In genomic region chr16:76292656-76293055, GRCm38 (mm10) we compare ENCODE assay signal across 22 mouse cellular contexts.
A peak's percentile ranks its signal among the peaks of the same experiment; 100 is the strongest.
DNase-seq lines count a peak whose midpoint lies in the region; ATAC-seq and TF ChIP-seq lines count a peak whose summit lies in the region.
"Had no signal": no experiment of that assay in that cellular context is flagged by ENCODE, and none has a peak within 500 bp of the region (broad histone marks: within the 10 kb centered on the region; RNA-seq: fewer than 3 reads in every experiment).

No protein-coding gene starts in this region.

- no peak overlapping the region for H3K27ac ChIP-seq in embryonic facial prominence, embryonic 14.5 days (replicated peaks; ENCODE audit: low read depth, low read length)
- H3K27ac ChIP-seq in embryonic facial prominence, embryonic 10.5 days (replicated peaks) = no peak overlapping the region
- no peak overlapping the region for H3K27ac ChIP-seq in limb, embryonic 14.5 days (replicated peaks; ENCODE audit: low read depth, low read length)
- no peak overlapping the region for H3K27ac ChIP-seq in limb, embryonic 10.5 days
- H3K27ac ChIP-seq in stomach, embryonic 15.5 days = 0 out of 2 replicates have a peak overlapping the region, but pooled peaks have one; percentile 3
- no peak overlapping the region for H3K27ac ChIP-seq in stomach, postnatal 0 days (replicated peaks)
- H3K27ac ChIP-seq in limb, embryonic 15.5 days = peak overlapping the region; percentile 9; the same call in 1 of the 2 replicates
- H3K27ac ChIP-seq: embryonic facial prominence, embryonic 12.5 days; forebrain, embryonic 12.5 days; hindbrain, embryonic 12.5 days had no signal

- no peaks in the 10 kb centered on the region for H3K9me3 ChIP-seq in embryonic facial prominence, embryonic 14.5 days (ENCODE audit: control insufficient read depth, low read length)
- no peaks in the 10 kb centered on the region for H3K9me3 ChIP-seq in embryonic facial prominence, embryonic 10.5 days
- no peaks in the 10 kb centered on the region for H3K9me3 ChIP-seq in limb, embryonic 14.5 days (ENCODE audit: control insufficient read depth, low read length)
- H3K9me3 ChIP-seq in limb, embryonic 10.5 days (replicated peaks) = no peaks in the 10 kb centered on the region
- H3K9me3 ChIP-seq in stomach, embryonic 15.5 days = no peaks in the 10 kb centered on the region
- no peaks in the 10 kb centered on the region for H3K9me3 ChIP-seq in stomach, postnatal 0 days (ENCODE audit: control insufficient read depth, low read length)
- no peaks in the 10 kb centered on the region for H3K9me3 ChIP-seq in limb, embryonic 15.5 days
- H3K9me3 ChIP-seq: embryonic facial prominence, embryonic 12.5 days; forebrain, embryonic 12.5 days; hindbrain, embryonic 12.5 days had no signal

- H3K27me3 ChIP-seq in embryonic facial prominence, embryonic 14.5 days (replicated peaks; ENCODE audit: control insufficient read depth, insufficient read depth, low read length) = no peaks in the 10 kb centered on the region
- no peaks in the 10 kb centered on the region for H3K27me3 ChIP-seq in embryonic facial prominence, embryonic 10.5 days (replicated peaks; ENCODE audit: low read depth, poor library complexity, severe bottlenecking)
- H3K27me3 ChIP-seq in limb, embryonic 14.5 days (ENCODE audit: control insufficient read depth, insufficient read depth, low read length) = no peaks in the 10 kb centered on the region
- no peaks in the 10 kb centered on the region for H3K27me3 ChIP-seq in limb, embryonic 10.5 days (ENCODE audit: low read depth, poor library complexity, severe bottlenecking)
- no peaks in the 10 kb centered on the region for H3K27me3 ChIP-seq in stomach, embryonic 15.5 days (replicated peaks)
- no peaks in the 10 kb centered on the region for H3K27me3 ChIP-seq in stomach, postnatal 0 days (ENCODE audit: control insufficient read depth, insufficient read depth, low read length)
- no peaks in the 10 kb centered on the region for H3K27me3 ChIP-seq in limb, embryonic 15.5 days
- H3K27me3 ChIP-seq: embryonic facial prominence, embryonic 12.5 days; forebrain, embryonic 12.5 days; hindbrain, embryonic 12.5 days had no signal

- no peak for TF ChIP-seq POLR2A in limb, embryonic 14.5 days (IDR thresholded peaks at IDR 0.05; ENCODE audit: borderline replicate concordance, extremely low read depth, insufficient read depth, insufficient read length)

- H3K36me3 ChIP-seq in embryonic facial prominence, embryonic 14.5 days (ENCODE audit: control insufficient read depth, insufficient read depth, low read length) = peaks cover 40% of the 10 kb centered on the region
- peaks cover 67% of the 10 kb centered on the region for H3K36me3 ChIP-seq in embryonic facial prominence, embryonic 10.5 days (replicated peaks)
- peaks cover 53% of the 10 kb centered on the region for H3K36me3 ChIP-seq in limb, embryonic 14.5 days (ENCODE audit: control insufficient read depth, insufficient read depth, low read length)
- H3K36me3 ChIP-seq in limb, embryonic 10.5 days = peaks cover 48% of the 10 kb centered on the region
- peaks cover 21% of the 10 kb centered on the region for H3K36me3 ChIP-seq in stomach, embryonic 15.5 days
- peaks cover 15% of the 10 kb centered on the region; the same call in 1 of the 2 replicates for H3K36me3 ChIP-seq in stomach, postnatal 0 days (ENCODE audit: control insufficient read depth, insufficient read depth, low read length)
- peaks cover 41% of the 10 kb centered on the region for H3K36me3 ChIP-seq in limb, embryonic 15.5 days

- no peak overlapping the region for H3K4me2 ChIP-seq in embryonic facial prominence, embryonic 14.5 days (ENCODE audit: low read depth, low read length)
- no peak overlapping the region for H3K4me2 ChIP-seq in limb, embryonic 14.5 days (replicated peaks; ENCODE audit: low read depth, low read length, severe bottlenecking)
- H3K4me2 ChIP-seq in stomach, embryonic 15.5 days = no peak overlapping the region
- H3K4me2 ChIP-seq in stomach, postnatal 0 days (replicated peaks; ENCODE audit: low read depth) = no peak overlapping the region
- no peak overlapping the region for H3K4me2 ChIP-seq in limb, embryonic 15.5 days
- H3K4me2 ChIP-seq: embryonic facial prominence, embryonic 12.5 days; forebrain, embryonic 12.5 days; hindbrain, embryonic 12.5 days had no signal

- 87% methylated on average over 15 of the region's 15 CpGs for WGBS in embryonic facial prominence, embryonic 14.5 days
- whole genome bisulfite sequencing in embryonic facial prominence, embryonic 10.5 days = 94% methylated on average over 15 of the region's 15 CpGs
- WGBS in limb, embryonic 14.5 days = 79% methylated on average over 15 of the region's 15 CpGs
- 90% methylated on average over 15 of the region's 15 CpGs for WGBS in limb, embryonic 10.5 days
- 78% methylated on average over 15 of the region's 15 CpGs for WGBS in stomach, embryonic 15.5 days
- WGBS in stomach, postnatal 0 days = 76% methylated on average over 15 of the region's 15 CpGs
- 79% methylated on average over 15 of the region's 15 CpGs for WGBS in limb, embryonic 15.5 days

- TF ChIP-seq EP300 in stomach, postnatal 0 days (optimal IDR thresholded peaks at IDR 0.05) = no peak

- no peak for TF ChIP-seq CTCF in stomach, postnatal 0 days (IDR thresholded peaks at IDR 0.05; ENCODE audit: low read depth)

- H3K4me1 ChIP-seq in embryonic facial prominence, embryonic 14.5 days (ENCODE audit: control insufficient read depth, insufficient read depth, low read length) = no peaks in the 10 kb centered on the region
- H3K4me1 ChIP-seq in embryonic facial prominence, embryonic 10.5 days = 0 out of 2 replicates have a peak, but pooled peaks cover 2% of the 10 kb centered on the region
- H3K4me1 ChIP-seq in limb, embryonic 14.5 days (ENCODE audit: control insufficient read depth, insufficient read depth, low read length) = no peaks in the 10 kb centered on the region
- no peaks in the 10 kb centered on the region for H3K4me1 ChIP-seq in limb, embryonic 10.5 days
- H3K4me1 ChIP-seq in stomach, embryonic 15.5 days = no peaks in the 10 kb centered on the region
- 0 out of 2 replicates have a peak, but pooled peaks cover 2% of the 10 kb centered on the region for H3K4me1 ChIP-seq in stomach, postnatal 0 days (replicated peaks; ENCODE audit: control insufficient read depth, insufficient read depth)
- H3K4me1 ChIP-seq in limb, embryonic 15.5 days = 0 out of 2 replicates have a peak, but pooled peaks cover 5% of the 10 kb centered on the region
- H3K4me1 ChIP-seq: embryonic facial prominence, embryonic 12.5 days; hindbrain, embryonic 12.5 days had no signal

- no peak overlapping the region for H3K4me3 ChIP-seq in embryonic facial prominence, embryonic 14.5 days (ENCODE audit: low read depth, low read length)
- no peak overlapping the region for H3K4me3 ChIP-seq in embryonic facial prominence, embryonic 10.5 days
- no peak overlapping the region for H3K4me3 ChIP-seq in limb, embryonic 14.5 days (replicated peaks; ENCODE audit: low read length)
- no peak overlapping the region for H3K4me3 ChIP-seq in limb, embryonic 10.5 days
- no peak overlapping the region for H3K4me3 ChIP-seq in stomach, embryonic 15.5 days (replicated peaks)
- no peak overlapping the region for H3K4me3 ChIP-seq in stomach, postnatal 0 days (ENCODE audit: low read depth, low read length)
- H3K4me3 ChIP-seq in limb, embryonic 15.5 days = no peak overlapping the region
- H3K4me3 ChIP-seq: embryonic facial prominence, embryonic 12.5 days; forebrain, embryonic 12.5 days; hindbrain, embryonic 12.5 days had no signal

- H3K9ac ChIP-seq in embryonic facial prominence, embryonic 14.5 days (ENCODE audit: low read depth, low read length) = no peak overlapping the region
- no peak overlapping the region for H3K9ac ChIP-seq in limb, embryonic 14.5 days (ENCODE audit: low read depth, low read length, severe bottlenecking)
- no peak overlapping the region for H3K9ac ChIP-seq in stomach, embryonic 15.5 days
- H3K9ac ChIP-seq in stomach, postnatal 0 days (ENCODE audit: low read length) = no peak overlapping the region
- no peak overlapping the region for H3K9ac ChIP-seq in limb, embryonic 15.5 days
- H3K9ac ChIP-seq: embryonic facial prominence, embryonic 12.5 days; forebrain, embryonic 12.5 days; forebrain, postnatal 0 days; hindbrain, embryonic 12.5 days had no signal

- no peak for ATAC-seq in embryonic facial prominence, embryonic 14.5 days (ENCODE audit: low read depth)
- ATAC-seq in limb, embryonic 14.5 days (ENCODE audit: low FRiP score, low read depth) = 0 out of 2 replicates have a peak, but pooled peaks have one; percentile 23
- no peak for ATAC-seq in stomach, embryonic 15.5 days (ENCODE audit: insufficient read depth, low FRiP score, low read depth)
- no peak for ATAC-seq in stomach, postnatal 0 days (ENCODE audit: low FRiP score, low TSS enrichment)
- no peak for ATAC-seq in limb, embryonic 15.5 days (ENCODE audit: insufficient number of reproducible peaks, low FRiP score, low TSS enrichment, low read depth)
- ATAC-seq: CD4-positive, CD25-positive, alpha-beta regulatory T cell, adult 4 months; forebrain, postnatal 0 days; hindbrain, embryonic 16.5 days had no signal

- peak; percentile 26 for DNase-seq in embryonic facial prominence, embryonic 14.5 days (ENCODE audit: low spot score)
- no peak for DNase-seq in embryonic facial prominence, embryonic 10.5 days (ENCODE audit: low spot score)
- peak; percentile 18 for DNase-seq in limb, embryonic 14.5 days (ENCODE audit: low spot score)
- DNase-seq in limb, embryonic 10.5 days (ENCODE audit: low spot score) = no peak
- no peak for DNase-seq in stomach, postnatal 0 days (ENCODE audit: low spot score)
- DNase-seq in adrenal gland, postnatal 10 days = no peak
- DNase-seq: adrenal gland, adult 8-10 months; B cell, adult 2 months; cerebellum, adult 11 months; cerebellum, adult 8-10 months; cerebellum, postnatal 14 days; embryo, embryonic 11 days; forebrain, postnatal 0 days; gastrocnemius, postnatal 25 days; heart, postnatal 4 days had no signal

Comparison
In these comparisons a context has a peak if more than half of its experiments do, and no peak if none do; other contexts are left out.
1. DNase-seq: peak in embryonic facial prominence, embryonic 14.5 days (single experiment) and limb, embryonic 14.5 days (single experiment); none in embryonic facial prominence, embryonic 10.5 days (single experiment), limb, embryonic 10.5 days (single experiment), stomach, postnatal 0 days (single experiment) and adrenal gland, postnatal 10 days (single experiment).
2. H3K27ac ChIP-seq: peak in stomach, embryonic 15.5 days (single experiment) and limb, embryonic 15.5 days (single experiment); none in embryonic facial prominence, embryonic 14.5 days (single experiment), embryonic facial prominence, embryonic 10.5 days (single experiment), limb, embryonic 14.5 days (single experiment), limb, embryonic 10.5 days (single experiment) and stomach, postnatal 0 days (single experiment).